In genomic region chr16:96689419-96689818, GRCm38 (mm10) we compare ENCODE assay signal across 26 mouse cellular contexts.
DNase-seq lines count a peak whose midpoint lies in the region; ATAC-seq lines count a peak whose summit lies in the region.
"Had no signal": no experiment of that assay in that cellular context is flagged by ENCODE, and none has a peak within 500 bp of the region (broad histone marks: within the 10 kb centered on the region; RNA-seq: fewer than 3 reads in every experiment).

No protein-coding gene starts in this region.

- H3K4me2 ChIP-seq in midbrain, embryonic 15.5 days = no peak overlapping the region
- H3K4me2 ChIP-seq in midbrain, embryonic 11.5 days = no peak overlapping the region
- H3K4me2 ChIP-seq: embryonic facial prominence, embryonic 13.5 days; forebrain, embryonic 13.5 days; heart, embryonic 11.5 days; hindbrain, embryonic 13.5 days had no signal

- H3K27me3 ChIP-seq in midbrain, embryonic 15.5 days (replicated peaks) = no peaks in the 10 kb centered on the region
- no peaks in the 10 kb centered on the region for H3K27me3 ChIP-seq in midbrain, embryonic 11.5 days (ENCODE audit: control insufficient read depth, insufficient read depth, low read length)
- H3K27me3 ChIP-seq in limb, embryonic 10.5 days (ENCODE audit: low read depth, poor library complexity, severe bottlenecking) = no peaks in the 10 kb centered on the region
- H3K27me3 ChIP-seq: embryonic facial prominence, embryonic 13.5 days; forebrain, embryonic 13.5 days; hindbrain, embryonic 13.5 days had no signal

- peak; percentile 5 for DNase-seq in heart, adult 11 months
- no peak for DNase-seq in heart, postnatal 25 days (ENCODE audit: low spot score)
- no peak for DNase-seq in midbrain, embryonic 11.5 days (ENCODE audit: low spot score, missing footprints)
- no peak for DNase-seq in spleen, adult 12 weeks (ENCODE audit: low spot score)
- no peak for DNase-seq in limb, embryonic 10.5 days (ENCODE audit: low spot score)
- DNase-seq: adrenal gland, postnatal 10 days; adrenal gland, postnatal 36 days; cerebellum, adult 18-20 months; cerebellum, adult 9-10 months; cerebellum, postnatal 14 days; forebrain, postnatal 0 days; gastrocnemius, postnatal 25 days; heart, postnatal 36 days had no signal

- H3K9me3 ChIP-seq in midbrain, embryonic 15.5 days = no peaks in the 10 kb centered on the region
- no peaks in the 10 kb centered on the region for H3K9me3 ChIP-seq in midbrain, embryonic 11.5 days (ENCODE audit: control insufficient read depth, low read length)
- no peaks in the 10 kb centered on the region for H3K9me3 ChIP-seq in limb, embryonic 10.5 days (replicated peaks)
- H3K9me3 ChIP-seq: embryonic facial prominence, embryonic 13.5 days; forebrain, embryonic 10.5 days; forebrain, embryonic 13.5 days; hindbrain, embryonic 10.5 days; hindbrain, embryonic 13.5 days had no signal

- H3K36me3 ChIP-seq in midbrain, embryonic 15.5 days (replicated peaks) = no peaks in the 10 kb centered on the region
- no peaks in the 10 kb centered on the region for H3K36me3 ChIP-seq in midbrain, embryonic 11.5 days (ENCODE audit: control insufficient read depth, insufficient read depth, low read length)
- H3K36me3 ChIP-seq in limb, embryonic 10.5 days = no peaks in the 10 kb centered on the region
- H3K36me3 ChIP-seq: embryonic facial prominence, embryonic 13.5 days; forebrain, embryonic 10.5 days; hindbrain, embryonic 10.5 days; hindbrain, embryonic 13.5 days had no signal

- H3K4me1 ChIP-seq in midbrain, embryonic 15.5 days = peaks cover 35% of the 10 kb centered on the region
- peaks cover 8% of the 10 kb centered on the region for H3K4me1 ChIP-seq in midbrain, embryonic 11.5 days (ENCODE audit: control insufficient read depth, insufficient read depth, low read length)
- no peaks in the 10 kb centered on the region for H3K4me1 ChIP-seq in limb, embryonic 10.5 days
- H3K4me1 ChIP-seq: embryonic facial prominence, embryonic 13.5 days; forebrain, embryonic 13.5 days had no signal

- H3K4me3 ChIP-seq in midbrain, embryonic 15.5 days = no peak overlapping the region
- H3K4me3 ChIP-seq in midbrain, embryonic 11.5 days (ENCODE audit: low read depth, low read length) = no peak overlapping the region
- H3K4me3 ChIP-seq in limb, embryonic 10.5 days = no peak overlapping the region
- H3K4me3 ChIP-seq: embryonic facial prominence, embryonic 13.5 days; forebrain, embryonic 10.5 days; forebrain, embryonic 13.5 days; hindbrain, embryonic 10.5 days; hindbrain, embryonic 13.5 days had no signal

- WGBS in midbrain, embryonic 15.5 days = 21% methylated on average over 1 of the region's 1 CpGs
- WGBS in midbrain, embryonic 11.5 days = 0% methylated on average over 1 of the region's 1 CpGs
- 59% methylated on average over 1 of the region's 1 CpGs for WGBS in limb, embryonic 10.5 days

- no peak for ATAC-seq in midbrain, embryonic 15.5 days (replicated peaks)
- ATAC-seq in midbrain, embryonic 11.5 days (ENCODE audit: low FRiP score) = no peak
- ATAC-seq in common myeloid progenitor, adult 5-6 weeks (replicated peaks; ENCODE audit: low read depth, poor library complexity, severe bottlenecking) = peak; percentile 61; the same call in 1 of the 2 replicates
- ATAC-seq in megakaryocyte progenitor cell, adult 5-6 weeks (replicated peaks; ENCODE audit: poor library complexity) = peak; percentile 63
- ATAC-seq: CD4-positive, CD25-positive, alpha-beta regulatory T cell, adult 4 months; forebrain, embryonic 13.5 days; forebrain, postnatal 0 days; hindbrain, postnatal 0 days; inflammation-experienced regulatory T-cells, adult 6 months; intestine, embryonic 16.5 days had no signal

- H3K27ac ChIP-seq in midbrain, embryonic 15.5 days = peak overlapping the region; percentile 58
- H3K27ac ChIP-seq in midbrain, embryonic 11.5 days (ENCODE audit: low read depth, low read length) = no peak overlapping the region
- H3K27ac ChIP-seq in limb, embryonic 10.5 days = no peak overlapping the region
- H3K27ac ChIP-seq: embryonic facial prominence, embryonic 13.5 days; forebrain, embryonic 10.5 days; forebrain, embryonic 13.5 days; hindbrain, embryonic 10.5 days; hindbrain, embryonic 13.5 days; hindbrain, postnatal 0 days had no signal

- intact Hi-C loops in heart, postnatal 25 days (cut with DNase I) = loop anchor here (5.0 kb wide), 1 partner anchor 603 kb away; no protein-coding TSS in a partner anchor

- no peak overlapping the region for H3K9ac ChIP-seq in midbrain, embryonic 15.5 days
- no peak overlapping the region for H3K9ac ChIP-seq in midbrain, embryonic 11.5 days (ENCODE audit: low read length)
- H3K9ac ChIP-seq: embryonic facial prominence, embryonic 13.5 days; forebrain, embryonic 13.5 days; forebrain, postnatal 0 days; hindbrain, embryonic 13.5 days had no signal

Comparison
In these comparisons a context has a peak if more than half of its experiments do, and no peak if none do; other contexts are left out.
1. ATAC-seq: peak in common myeloid progenitor, adult 5-6 weeks (single experiment) and megakaryocyte progenitor cell, adult 5-6 weeks (single experiment); none in midbrain, embryonic 15.5 days (single experiment) and midbrain, embryonic 11.5 days (single experiment).